Mouse (Mus musculus) heart, adult 8-10 months (tissue): Measurements from ENCODE around the gene Habp2. TPM values are rescaled to one million over a fixed set of nuclear protein-coding genes. Genes with fewer than 3 reads are reported as not detected.
"Not testable (repeated sequence)": the region's sequence is repeated elsewhere in the genome, so short reads cannot be mapped to it uniquely, and the experiment has no call there.

ENCODE experiments used
- DNase-seq: peaks from one replicate; pipeline ENCODE4 v3.0.0; 2022; ENCODE audit warnings: low spot score
- total RNA-seq, 4 experiments: library from RNA; stranded (reverse); gene quantifications; 2 replicates each; pipeline ENCODE4 v1.2.4; 2022

Habp2 gene
- total RNA-seq, 4 experiments from 2014 or later, result not detected

DNA sequence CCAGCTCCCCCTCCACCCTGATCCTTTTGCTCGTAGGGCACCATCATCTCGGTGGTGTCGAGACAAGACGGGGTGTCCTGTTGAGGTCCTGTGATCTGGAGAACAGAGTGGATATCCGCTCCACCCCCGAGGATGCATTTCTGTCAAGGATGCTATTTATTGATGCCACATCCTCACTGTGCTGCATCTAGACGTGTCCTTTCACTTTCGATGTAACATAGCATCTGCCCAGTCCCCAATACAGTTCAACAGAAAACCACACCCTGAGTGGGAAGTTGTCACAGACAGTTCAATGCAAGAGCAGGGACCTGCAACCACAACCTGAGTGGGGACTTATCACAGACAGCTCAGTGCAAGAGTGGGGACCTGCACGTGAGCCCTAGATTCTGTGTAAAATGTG is 9.7 kb downstream of the Habp2 start:
- DNase-seq, result no peak

- DNase-seq, result no peak
Observed at GRCm38 (mm10) chr19:56297264-56297663, 10.3 kb downstream of the Habp2 start.

GRCm38 (mm10) chr19:56300835-56301234 is 13.9 kb downstream of the Habp2 start:
- peak; percentile 21 for DNase-seq

- DNase-seq, result no peak
Observed at GRCm38 (mm10) chr19:56316531-56316930, 29.6 kb downstream of the Habp2 start.

DNA sequence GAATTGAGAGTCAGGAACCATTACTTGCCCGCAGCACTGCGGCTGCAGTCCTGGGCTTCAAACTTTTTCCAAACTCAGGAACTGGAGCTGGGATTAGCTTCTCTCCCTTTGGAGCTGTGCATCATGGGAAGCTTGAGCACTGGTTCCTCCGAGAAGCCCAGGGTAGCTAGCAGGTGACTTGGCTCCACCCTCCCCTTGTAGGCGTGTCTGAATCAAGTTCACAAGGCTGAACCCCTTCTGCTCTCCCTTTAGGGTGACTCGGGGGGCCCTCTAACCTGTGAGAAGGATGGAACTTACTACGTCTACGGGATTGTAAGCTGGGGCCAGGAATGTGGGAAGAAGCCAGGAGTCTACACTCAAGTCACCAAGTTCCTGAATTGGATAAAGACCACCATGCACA is 32.3 kb downstream of the Habp2 start:
- DNase-seq, result no peak

- no peak for DNase-seq
Observed at GRCm38 (mm10) chr19:56319629-56320028, 32.7 kb downstream of the Habp2 start.

- DNase-seq, result no peak
Observed at GRCm38 (mm10) chr19:56320186-56320860, 33.4 kb downstream of the Habp2 start.

DNA sequence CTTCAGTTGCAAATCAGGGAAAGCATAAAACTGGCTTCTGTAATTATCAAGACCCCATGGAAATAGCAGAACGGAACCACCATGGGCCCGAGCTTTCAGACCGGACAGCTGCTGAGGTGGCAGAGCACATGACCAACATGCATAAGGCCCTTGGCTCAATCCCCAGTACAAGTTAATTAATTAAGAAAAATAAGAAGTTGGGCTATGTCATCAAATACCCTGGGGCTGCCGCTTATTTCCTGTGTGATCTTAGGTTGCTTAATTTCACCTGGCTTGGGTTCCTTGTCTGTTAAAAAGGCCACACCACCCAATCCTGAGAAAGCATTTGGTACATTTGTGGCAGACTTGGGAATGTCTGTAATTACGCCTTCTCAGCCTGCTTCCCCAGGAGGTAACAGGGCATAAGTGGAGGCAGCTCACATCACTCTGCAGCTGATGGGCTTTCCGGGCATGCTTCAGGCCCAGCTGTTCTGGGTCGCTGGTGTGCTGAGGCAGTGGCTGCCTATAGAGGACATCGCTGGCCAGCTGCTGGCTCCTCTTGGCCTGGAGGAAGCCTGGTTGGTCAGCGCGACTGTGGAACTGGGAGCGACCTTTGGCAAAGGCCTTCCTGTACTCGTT is 34.5 kb downstream of the Habp2 start:
- DNase-seq, result no peak

- DNase-seq, result no peak
Observed at GRCm38 (mm10) chr19:56325676-56326075, 38.7 kb downstream of the Habp2 start.

DNA sequence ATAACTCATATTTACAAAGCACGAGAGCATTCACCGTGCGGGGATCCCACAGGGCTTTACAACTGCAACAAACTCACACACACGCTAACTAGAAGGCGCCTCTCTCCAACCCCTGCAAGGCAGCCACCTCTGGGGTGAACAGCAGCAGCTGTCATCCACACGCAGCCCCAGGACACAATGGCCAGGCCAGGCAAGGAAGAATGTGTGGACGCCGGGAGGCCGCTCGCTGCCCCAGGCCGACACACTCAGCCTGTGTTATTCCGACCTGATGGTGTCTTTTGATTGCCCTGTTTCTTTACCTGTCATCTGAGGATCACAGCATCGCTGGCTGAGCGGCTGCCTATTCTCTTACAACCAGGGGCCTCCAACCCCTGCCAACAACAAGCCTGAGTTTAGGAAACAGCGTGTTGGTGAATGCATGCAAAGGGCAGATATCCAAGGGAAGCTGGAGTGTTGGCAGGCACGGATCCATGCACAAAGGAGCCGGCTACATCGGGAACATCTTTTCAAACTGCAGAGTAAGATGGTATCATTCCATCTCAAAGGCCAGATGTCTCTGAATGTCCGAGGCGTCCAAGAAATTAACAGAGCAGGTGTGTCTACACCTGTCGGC is 39.4 kb downstream of the Habp2 start:
- no peak for DNase-seq

DNA sequence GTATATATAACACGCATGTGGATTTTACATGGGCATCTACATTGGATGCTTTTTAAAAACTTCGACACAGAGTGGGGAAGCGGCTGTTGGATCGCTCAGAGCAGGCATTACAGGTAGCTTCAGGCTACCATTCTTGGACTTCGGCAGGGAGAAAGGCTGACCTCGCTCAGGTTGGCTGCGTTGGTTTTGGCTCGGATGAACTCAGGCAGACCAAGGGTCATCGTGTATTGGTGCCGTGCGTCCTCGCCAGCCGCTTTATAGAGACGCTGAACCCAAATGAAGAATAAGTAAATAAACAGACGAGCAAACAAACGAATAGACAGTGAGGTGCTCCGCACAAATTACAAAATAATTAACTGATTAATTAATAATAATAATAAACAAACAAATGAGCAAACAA is 49.4 kb downstream of the Habp2 start:
- no peak for DNase-seq

DNA sequence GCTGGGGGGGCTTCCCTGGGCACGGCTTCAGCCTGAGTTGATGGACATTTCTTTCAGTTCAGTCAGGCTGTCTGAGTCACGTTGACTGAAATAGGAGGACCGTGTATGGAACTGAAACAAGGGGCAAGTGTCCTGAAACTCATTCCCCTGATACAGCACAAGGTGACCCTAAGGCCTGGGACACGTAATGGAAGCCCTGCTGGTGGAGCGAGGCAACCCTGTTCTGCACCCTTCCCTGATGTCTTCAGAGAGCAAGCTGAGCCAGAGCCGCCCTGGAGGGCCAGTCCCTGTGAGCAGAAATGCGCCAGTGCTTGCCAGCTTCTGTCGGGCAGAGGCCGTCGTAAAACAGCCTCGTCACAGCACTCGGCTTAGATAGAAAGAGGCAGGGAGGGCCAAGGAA is 49.9 kb downstream of the Habp2 start:
- DNase-seq, result no peak

DNA sequence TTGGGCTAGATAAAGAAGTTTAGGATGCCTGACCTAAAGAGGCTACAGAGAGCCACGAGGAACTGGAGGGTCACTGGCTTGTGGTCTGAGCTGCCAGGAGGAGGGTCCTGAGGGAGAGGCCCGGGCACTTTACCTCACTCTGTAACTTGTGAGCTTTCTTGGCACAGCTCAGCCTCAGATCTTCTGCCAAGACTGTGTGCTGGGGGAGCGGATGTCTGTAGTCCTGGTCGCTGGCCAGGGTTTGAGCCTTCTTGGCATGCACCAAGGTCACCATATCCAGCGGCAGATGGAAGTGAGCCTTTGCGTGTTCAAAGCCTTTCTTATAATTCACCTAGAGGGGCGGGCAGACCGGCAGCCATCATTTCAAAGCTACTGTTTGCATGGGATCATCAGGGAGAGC is 55.1 kb downstream of the Habp2 start:
- peak; percentile 54 for DNase-seq

GRCm38 (mm10) chr19:56343869-56344563 is 57.1 kb downstream of the Habp2 start:
- no peak for DNase-seq

- no peak for DNase-seq
Observed at GRCm38 (mm10) chr19:56346016-56346415, 59.1 kb downstream of the Habp2 start.

DNA sequence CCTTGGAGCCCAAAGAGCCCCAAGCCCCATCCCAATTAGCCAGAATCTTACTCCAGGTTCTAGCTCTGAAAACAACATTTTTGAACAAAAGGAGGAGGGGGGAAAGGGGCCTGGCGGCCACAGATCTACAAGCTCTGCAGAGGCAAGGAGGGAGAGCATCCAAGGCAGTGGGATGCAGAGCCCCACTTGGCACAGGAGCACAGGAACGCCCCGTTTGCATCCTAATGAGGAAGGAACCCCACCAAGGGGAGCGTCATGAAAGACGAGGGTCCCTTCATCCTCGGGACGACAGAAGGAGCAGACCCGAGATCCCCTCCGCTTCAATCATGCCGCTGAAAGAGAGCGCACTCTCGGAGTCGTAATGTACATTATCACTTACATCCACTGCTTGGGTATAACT is 59.8 kb downstream of the Habp2 start:
- DNase-seq, result no peak

- DNase-seq, result no peak
Observed at GRCm38 (mm10) chr19:56349295-56349694, 62.4 kb downstream of the Habp2 start.

DNA sequence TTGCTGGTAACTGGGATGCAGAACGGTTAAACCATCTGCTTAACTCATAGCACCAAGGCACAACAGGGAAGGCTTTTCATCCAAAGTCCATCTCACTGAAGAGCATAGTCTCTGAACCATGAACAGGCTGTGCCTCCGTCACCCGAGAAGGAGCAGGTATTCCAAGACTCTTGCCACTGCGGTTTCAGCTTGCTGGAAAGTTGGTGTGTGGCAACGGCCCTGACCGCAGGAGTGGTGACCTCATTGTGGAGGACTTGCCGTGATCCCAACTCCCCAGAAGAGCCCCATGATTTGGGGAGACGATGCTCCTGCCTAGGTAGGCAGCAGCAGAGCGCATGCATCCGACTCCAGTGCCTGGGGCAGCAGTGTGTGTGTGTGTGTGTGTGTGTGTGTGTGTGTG is 66.8 kb downstream of the Habp2 start:
- DNase-seq, result no peak

GRCm38 (mm10) chr19:56355201-56355600 is 68.3 kb downstream of the Habp2 start:
- no peak for DNase-seq

DNA sequence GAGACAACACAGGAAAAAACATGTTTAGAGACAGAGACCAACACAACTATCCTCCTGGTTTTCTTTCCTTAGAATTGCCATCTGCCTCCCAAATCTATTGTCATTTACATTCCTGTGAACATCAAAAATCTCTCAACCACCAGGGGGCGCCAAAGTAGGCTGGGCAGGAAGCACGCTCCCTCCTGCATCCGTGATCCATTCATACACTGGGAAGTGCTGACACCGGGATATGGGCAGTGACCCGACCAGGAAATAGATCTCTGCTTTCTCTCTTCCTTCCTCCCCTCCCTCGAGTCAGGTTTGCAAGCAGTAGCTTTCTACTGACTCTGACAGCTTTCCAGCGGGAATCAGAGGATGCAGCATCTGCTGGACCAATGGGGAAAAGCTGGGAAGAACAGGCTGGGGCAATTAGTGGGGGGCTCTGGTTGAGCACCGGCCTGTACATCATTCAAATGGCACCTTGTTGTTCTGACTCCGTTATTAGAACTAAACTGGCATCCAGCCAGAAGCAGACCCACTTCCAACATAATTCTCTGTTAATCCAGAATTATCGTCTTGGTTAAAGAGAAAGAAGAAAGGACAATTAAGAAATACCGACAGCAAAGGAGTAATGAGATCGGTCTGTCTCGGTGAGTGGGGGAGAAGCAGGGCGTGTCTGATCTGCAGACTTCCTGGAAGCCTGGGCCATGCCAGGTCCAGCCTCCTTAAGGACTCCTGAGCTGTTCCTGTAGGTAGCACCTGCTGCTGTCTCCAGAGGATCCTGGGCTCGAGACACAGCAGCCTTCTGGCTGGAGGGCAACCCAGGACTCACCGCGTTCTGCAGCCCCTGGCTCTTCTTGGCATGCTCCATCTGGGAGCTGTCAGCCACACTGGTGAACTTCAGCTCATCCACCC is 69.8 kb downstream of the Habp2 start:
- DNase-seq, result peak; percentile 76

DNA sequence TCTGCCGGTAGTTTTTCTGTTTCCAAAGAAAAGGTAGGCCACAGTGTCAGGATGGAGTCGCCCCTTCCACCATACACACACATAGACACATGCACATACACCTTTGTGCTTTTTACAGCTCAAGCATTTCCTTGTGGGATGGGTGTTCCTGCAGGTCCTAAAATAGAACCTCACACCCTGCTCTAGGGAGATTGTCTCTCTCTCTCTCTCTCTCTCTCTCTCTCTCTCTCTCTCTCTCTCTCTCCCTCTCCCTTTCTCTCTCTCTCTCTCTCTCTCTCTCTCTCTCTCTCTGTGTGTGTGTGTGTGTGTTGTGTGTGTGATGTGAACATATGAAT is 70.4 kb downstream of the Habp2 start:
- not testable (repeated sequence) for DNase-seq

DNA sequence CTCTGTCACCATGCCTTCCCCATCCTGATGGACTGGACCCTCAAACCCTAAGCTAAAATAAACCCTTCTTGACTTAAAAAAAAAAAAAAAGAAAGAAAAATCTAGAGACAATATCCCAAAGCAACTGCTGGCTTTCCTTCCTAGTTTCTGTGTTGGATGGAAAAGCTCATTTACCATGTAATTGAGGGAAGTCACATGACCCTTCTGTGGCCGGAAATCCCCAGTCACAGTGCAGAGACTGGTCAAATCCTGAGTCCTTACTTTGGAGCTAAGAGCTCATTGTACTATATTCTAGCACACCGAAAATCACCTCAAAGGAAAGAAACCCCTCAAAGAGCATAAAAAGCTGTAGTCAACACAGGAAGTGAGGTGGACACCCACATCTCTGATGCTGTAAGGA is 72.0 kb downstream of the Habp2 start:
- no peak for DNase-seq
